Mouse (Mus musculus) olfactory bulb, adult 2 months (tissue): ENCODE data around the gene Tespa1.

ENCODE experiments used
- CTCF ChIP-seq: fragments of 200-500 bp; IDR thresholded peaks from 2 replicates; pipeline ENCODE4 v1.5.1; 2012; ENCODE audit warnings: low read depth, mild to moderate bottlenecking, low read length, moderate library complexity; ENCODE audit not compliant: insufficient read depth
- POLR2A ChIP-seq: fragments of 200-500 bp; IDR thresholded peaks from 2 replicates; pipeline ENCODE4 v1.6.1; 2012; ENCODE audit warnings: mild to moderate bottlenecking, low read depth, low read length, moderate library complexity; ENCODE audit not compliant: insufficient read depth

DNA sequence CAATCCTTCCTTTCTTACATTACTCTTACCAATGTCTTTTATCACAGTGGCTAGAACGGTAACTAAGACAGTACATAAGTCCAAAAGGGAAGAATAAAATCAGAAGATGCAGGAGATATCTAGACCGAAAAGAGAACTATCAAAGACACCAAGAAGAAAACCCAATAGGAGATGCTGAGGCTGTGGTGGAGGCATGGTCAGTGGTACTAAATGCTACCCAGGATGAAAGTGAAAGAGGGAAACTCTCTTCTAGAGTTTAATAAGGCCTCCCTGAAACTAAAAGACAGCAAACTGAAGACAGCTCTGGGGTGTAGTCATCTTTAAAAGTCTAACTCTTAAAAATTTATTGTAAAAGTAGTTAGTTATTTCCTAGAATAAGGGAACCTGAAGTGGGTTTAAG lies 2.0 kb upstream of the Tespa1 start:
- TF ChIP-seq CTCF, result no peak
- TF ChIP-seq POLR2A, result no peak
